Mouse (Mus musculus) ovary, postnatal 36 days (tissue): ENCODE data around the gene Dock6.
"Not testable (repeated sequence)": the region's sequence is repeated elsewhere in the genome, so short reads cannot be mapped to it uniquely, and the experiment has no call there.

Source experiments
- DNase-seq: peaks from one replicate; pipeline ENCODE4 v3.0.0; 2022; ENCODE audit warnings: low spot score, mixed read lengths

The Dock6 gene

DNA sequence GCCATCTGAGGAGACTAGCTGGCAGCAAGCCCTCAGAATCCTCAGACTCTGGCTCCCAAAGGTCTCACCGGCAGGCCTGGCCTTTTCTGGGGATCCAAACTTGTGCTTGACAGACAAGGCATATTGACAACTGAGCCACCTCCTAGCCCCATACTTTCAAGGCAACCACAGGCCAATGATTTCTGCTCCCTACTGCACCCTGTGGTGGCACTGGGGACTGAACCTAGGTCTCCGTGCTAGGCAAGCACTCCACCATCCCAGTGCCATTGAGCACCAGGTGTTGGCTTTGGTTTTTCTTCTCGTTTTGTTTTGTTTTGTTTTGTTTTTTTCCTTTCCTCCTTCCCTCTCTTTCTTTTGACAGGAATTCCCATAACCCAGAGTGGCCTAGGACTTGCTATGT is 43.9 kb downstream of the Dock6 start:
- DNase-seq = no peak

DNA sequence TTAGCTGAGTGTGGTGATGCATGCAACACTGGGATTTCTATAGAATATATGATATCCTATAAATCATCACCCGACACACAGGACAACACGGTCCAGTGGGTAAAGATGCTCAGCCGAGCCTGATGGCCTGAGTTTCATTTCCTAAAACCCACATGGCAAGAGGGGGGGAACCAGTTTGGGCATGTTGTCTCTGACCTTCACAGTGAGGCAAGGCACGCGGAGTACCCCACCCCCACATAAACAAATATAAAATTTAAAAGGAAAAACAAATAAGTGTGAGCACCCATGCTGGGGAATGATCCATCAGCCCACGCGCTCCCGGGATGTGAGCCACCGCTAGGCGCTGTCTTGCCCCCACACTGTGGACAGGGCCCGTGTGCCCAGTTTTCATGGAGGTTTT is 45.5 kb downstream of the Dock6 start:
- no peak for DNase-seq

DNA sequence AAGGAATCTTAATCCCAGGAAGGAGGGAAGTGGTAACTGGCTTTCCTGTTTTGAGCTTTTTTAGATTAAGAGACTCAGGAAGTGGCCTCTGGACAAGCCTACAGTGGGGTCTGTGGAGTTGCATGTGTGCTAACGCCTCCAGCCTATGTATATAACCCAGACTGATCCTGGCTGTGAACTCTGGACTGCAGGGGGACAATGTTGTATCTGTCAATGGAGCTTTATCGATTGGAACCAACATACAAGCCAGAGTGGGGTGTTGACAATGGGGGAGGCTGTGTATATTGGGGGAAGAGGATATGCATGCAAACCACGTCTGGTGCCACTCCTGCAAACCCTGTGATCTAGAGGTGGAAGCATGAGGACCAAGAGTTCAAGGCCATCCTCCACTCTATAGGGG is 46.1 kb downstream of the Dock6 start:
- DNase-seq = no peak

DNA sequence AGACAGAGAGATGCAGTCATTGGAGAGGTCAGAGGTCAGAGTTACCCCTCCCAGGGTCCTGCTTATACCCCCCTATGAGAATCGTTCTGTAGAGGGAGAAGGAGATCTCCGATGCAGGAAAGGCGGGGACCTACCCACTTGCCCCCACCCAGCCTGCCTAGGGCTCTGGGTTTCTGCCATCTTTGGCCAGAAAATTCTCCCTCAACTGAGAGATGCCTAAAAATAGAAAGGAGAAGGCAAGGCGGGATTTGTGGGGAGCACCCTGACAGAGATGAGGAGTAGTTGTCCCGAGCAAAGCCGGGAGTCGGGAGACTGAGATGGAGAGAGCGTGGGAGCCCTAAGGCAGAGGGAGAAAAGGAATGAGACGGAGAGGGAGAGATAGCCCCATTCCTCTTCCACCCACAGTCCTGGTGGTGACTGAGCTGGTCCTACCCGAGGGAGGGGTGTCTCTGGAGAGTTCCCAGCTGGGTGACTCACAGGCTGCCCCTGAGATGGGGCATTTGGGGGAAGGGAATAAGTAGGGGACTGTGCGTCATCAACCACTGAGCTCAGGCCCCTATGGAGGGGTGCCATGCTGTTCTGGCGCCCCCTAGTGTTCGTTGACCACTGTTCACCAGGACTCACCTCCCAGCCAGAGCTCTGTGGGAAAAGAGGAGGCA is 48.3 kb downstream of the Dock6 start:
- peak; percentile 83 for DNase-seq

DNA sequence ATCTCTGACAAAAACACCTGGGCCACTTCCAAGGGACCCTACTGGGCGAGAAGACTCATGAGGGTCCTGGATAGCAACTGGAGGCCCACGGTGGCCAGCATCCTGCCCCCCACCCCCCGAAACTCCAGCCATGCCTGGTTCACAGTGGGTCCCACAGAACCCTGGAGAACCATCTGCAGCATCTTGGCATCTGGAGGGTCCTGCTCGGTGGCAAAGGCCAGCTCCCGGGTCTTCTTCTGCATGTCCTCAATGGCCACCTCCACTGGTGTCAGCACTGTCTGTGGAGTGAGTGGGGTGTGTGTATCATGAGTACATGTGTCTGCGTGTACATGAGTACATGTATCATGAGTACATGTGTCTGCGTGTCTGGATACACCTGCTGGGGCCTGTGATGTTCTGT is 50.8 kb downstream of the Dock6 start:
- no peak for DNase-seq

DNA sequence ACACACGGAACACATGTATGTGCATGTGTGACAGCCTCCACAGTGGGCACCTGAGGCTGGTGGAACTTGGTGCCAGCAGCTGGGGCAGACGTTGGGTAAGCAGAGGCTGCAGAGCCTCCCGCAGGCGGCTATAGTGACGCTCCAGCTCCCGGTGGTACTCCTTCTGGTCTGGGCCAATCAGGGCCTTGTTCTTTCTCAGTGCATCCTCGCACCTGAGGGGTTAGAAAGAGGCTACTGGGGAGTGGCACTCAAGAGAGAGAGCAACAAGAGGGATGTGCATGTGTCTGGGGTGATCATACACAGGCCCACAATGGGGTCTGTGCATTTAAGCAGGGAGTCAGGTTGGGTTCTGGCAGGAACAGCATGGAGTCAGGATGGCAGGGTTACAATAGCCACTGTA is 51.3 kb downstream of the Dock6 start:
- no peak for DNase-seq

DNA sequence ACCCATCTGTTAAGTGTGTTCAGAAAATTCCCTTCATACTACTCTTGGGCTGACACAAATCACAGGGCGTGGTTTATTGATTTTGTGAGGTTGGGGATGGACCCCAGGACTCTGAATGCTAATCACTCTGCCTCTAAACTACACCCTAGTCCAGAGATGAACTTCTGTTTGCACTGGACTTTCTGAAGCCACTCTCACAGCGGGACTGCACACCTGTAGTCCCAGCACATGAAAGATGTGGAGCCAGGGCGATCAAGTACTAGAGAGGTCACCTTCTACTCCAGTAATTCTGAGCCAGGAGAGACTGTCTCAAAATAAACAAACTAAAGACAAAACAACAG is 53.5 kb downstream of the Dock6 start:
- DNase-seq = no peak

DNA sequence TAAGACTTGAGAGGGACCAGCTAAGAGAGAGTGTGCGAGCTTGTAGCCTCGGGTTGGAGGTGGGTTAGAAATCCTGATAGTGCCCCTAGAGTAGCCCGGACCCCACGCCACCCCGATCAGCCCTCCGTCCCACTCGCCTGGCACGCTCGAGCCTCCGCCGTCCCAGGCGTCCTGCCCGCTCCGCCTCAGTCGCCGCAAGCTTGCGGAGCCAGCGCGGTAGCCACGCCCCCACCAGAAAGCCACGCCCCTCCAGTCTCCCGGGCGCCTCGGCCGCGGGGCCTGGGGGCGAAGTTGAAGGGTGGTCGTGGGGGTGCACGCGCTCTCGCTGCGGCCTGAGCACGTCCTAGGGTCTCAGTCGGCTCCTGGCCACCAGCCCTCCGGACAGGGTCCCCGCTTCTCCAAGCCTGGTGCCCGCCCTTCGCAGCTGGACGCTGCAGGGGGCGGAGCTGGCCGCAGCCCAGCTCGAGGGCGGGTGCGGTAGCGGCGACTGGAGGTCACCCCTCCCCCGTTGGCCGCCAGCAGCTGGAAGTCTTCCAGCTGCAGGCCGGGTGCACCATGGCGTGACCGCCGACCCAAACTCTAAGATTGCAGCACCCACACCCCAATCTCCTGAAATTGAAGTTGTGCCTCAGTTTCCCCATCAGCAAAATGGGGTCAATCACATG is 54.0 kb downstream of the Dock6 start, which contains the start of gene Kank2:
Gene Kank2, minus strand, starts transcription at position 400 of the 665 bp plus-strand sequence.
- peak; percentile 92 for DNase-seq

DNA sequence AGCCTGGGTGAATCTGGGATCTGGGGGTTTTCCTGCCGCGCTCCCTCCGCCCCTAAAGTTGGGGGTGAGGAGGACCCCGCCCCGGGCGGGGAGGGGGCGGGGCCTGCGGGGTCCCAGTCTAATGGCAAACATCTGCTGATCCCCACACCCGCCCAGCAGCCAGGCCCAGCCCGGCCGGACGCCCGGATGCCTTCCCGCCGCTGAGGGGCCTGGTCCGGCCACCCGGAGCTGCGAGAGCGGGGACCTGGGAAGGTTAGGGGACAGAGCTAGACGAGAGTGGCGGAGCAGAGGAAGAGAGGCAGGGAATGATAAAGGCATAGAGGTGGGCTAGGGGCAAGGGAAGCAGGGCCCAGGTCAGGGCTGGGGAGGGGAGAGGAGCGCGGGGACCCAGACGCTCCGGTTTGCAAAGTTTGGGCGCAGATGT is 54.5 kb downstream of the Dock6 start:
- peak; percentile 77 for DNase-seq

DNA sequence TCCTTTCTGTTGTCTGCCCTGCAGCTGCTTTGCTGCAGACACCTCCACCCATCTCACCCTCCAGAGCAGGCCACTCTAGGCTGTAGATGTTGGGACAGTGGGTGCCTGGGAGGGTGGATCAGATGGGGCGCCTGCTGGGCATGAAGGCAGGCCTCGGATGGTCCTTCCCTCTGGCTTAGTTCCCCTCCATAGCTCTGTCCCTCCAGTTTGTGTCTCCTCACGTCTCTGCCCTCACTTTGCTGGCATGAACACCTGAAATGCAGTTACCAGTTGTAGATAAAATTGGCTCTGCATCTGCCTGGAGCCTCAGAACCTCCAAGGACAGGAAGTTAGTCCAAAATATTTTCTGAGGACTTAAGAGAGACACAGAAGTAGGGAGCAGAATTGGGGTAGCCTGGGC is 55.5 kb downstream of the Dock6 start:
- DNase-seq = peak; percentile 3

DNA sequence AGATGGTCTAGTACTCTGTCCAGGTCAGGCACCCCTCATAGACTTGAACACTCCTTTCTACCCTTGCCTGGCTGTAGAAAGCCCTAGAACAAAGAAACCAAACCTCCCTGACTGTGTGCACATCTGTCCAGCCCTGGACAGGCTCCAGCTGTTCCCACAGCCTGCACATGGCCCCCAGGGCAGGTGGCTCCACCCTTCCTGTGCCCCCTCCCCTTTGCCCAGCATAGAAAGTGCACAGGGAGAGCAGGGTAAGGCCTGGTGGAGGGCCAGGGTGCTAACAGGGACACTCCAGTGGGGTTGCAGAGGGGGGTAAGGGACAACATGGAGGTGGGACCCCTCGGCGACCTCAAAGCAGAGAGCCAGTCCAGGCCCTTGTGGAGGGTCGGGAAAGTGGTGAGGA is 56.2 kb downstream of the Dock6 start:
- DNase-seq = peak; percentile 12

DNA sequence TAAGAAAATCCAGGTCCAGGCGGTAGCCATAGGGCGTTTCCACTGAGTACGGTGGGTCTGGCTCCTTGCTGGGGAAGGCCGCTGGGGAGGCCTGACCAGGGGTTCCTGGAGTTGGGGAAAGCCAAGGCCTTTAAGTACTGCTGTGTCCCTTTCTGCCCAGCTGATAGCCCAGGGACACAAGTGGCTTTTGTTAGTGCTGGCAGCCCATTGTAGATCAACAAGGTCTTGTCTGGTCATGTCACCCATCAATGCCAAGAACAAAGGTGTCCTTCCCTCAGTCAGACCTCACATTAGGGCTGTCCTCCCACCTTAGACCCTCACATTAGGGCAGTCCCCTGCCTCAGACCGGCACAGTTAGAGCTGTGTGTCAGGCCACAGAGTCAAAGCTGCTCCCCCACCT is 56.9 kb downstream of the Dock6 start:
- no peak for DNase-seq

DNA sequence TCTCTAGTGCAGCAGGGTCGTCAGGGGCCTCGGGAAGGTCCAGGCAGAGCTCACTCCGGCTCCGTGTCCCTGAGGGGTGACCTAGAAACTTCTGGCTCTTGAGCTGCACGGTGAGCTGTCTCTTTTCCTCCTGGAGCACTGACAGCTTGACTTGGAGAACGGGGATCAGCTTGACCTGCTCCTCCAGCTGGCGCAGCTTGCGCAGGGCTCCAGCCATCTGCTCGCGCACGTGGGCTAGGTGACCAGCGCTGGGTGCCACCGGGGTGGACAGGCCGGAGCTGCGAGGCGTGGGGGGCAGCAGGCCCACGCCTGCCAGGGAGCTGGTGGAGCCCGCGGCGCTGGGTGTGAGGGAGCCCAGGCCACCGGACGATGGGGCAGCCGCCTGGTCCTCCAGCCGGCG is 57.5 kb downstream of the Dock6 start:
- peak; percentile 9 for DNase-seq

DNA sequence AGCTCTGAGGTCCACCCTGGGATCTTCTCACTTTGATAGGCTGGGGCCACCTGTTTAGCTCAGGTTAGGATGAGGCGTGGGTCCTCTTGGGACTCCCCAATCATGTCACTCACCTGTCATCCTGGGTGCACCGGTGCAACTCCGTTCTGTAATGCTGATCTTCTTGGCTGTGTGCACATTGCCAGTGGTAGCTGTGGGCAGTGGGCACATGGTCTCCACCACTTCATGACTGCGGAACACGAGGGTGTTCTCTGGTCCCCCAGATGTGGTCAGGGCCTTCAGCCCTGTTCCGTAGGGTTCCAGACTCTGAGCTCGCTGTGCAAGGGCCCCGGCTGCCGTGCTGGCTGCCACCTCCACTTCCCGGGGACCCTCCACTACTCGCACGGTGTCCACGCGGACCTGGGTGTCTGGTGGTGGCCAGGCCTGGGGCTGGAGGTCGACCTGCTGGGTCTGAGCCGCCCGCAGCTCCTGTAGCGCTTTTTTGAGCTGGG is 58.0 kb downstream of the Dock6 start:
- DNase-seq = no peak

DNA sequence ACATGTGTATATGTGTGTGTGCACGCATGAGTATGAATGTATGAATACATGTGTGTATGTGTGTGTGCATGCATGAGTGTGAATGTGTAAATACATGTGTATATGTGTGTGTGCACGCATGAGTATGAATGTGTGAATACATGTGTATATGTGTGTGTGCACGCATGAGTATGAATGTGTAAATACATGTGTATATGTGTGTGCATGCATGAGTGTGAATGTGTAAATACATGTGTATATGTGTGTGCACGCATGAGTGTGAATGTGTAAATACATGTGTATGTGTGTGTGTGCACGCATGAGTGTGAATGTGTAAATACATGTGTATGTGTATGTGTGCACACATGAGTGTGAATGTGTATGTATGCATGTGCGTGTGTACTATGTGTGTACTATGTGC is 58.9 kb downstream of the Dock6 start:
- DNase-seq = not testable (repeated sequence)

DNA sequence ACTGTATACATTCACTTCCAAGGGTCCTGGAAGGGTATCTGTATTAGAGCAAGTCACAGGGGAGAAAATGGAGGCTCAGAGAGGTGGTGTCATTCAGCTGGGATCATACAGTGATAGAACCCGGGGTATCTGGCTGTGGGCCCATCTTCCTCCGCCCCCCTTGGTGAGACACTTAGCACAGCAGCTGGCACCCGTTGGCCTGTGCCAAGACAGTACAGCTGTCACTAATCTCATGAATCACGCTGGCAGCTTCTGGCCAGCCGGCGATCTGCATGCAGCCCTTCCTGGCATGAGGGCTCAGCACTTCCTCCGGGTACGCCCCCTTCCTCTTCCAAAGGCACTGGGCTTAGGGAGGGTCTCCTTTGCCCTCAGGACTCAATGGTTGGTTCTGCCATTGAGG is 59.8 kb downstream of the Dock6 start:
- peak; percentile 38 for DNase-seq

DNA sequence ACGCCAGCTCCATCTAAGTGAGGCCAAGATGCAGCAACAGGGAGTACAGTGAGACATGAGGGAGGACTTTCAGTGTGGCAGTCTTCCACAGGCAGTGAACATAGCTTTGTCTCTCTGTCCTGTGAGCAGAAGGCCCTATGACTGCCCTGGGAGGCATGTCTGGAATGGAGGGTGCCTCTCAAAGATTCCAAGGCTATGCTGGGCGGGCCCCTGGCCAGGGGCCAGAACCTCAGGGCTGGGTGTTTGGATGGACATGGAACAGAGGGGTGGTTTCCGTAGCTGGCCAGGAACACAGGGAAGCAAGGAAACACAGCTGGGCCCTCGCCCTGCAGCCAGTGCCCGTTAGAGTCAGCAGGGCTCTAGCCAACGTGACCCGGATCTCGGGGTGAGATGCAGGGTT is 60.6 kb downstream of the Dock6 start:
- peak; percentile 75 for DNase-seq

DNA sequence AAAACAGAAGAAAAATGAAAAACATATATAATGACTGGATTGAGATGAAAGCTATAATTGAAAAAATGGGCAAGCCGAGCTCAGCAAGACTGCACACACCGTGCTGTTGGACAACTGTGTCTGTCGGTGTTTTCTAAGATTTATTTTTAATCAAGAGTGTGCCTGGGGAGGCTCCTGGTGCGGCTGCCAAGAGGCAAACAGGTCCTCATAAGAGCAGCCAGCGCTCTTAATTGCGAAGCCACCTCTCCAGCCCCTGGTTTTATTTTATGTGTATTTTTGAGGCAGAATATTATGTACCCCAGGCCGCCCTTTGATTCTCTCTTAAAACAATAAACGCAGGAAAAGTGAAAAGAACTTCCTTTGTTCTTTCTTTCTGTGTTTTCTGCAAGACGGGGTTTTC is 64.2 kb downstream of the Dock6 start:
- DNase-seq = no peak

DNA sequence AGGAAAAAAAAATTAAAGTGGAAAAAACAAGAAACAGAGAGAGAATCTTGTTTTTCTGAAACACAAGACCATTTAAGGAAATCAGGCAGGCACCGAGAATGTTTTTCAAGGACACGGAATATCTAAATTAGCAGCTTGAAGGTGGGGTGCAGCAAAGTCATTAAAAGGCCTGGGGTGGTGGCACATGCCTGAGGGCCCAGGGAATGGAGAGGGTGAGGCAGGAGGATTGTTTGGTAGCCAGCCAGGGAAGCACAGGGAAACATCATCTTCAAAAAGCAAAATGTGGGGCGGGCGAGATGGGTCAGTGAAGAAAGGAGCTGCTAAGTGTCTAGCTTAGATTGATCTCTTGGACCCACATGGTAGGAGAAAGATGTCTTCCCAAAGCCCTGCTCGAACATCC is 64.8 kb downstream of the Dock6 start:
- peak; percentile 42 for DNase-seq

DNA sequence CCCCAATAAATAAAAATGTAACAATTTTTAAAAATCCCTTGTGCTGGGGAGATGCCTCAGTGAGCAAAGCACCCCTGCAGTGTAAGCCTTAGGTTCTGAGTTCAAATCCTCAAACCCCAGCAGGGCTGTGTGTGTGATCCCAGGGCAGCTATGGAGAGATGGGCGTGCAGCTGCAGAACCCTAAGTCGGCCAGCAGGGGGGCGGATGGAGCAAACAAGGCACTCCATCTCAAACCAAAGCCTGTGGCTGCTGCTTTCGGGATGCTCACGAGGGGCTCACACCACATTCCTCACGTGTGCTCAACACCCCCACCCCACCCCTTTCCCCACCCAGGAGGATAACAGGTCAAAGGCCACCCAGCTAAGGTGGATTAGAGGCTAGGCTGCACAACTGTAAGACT is 65.5 kb downstream of the Dock6 start:
- peak; percentile 74 for DNase-seq

DNA sequence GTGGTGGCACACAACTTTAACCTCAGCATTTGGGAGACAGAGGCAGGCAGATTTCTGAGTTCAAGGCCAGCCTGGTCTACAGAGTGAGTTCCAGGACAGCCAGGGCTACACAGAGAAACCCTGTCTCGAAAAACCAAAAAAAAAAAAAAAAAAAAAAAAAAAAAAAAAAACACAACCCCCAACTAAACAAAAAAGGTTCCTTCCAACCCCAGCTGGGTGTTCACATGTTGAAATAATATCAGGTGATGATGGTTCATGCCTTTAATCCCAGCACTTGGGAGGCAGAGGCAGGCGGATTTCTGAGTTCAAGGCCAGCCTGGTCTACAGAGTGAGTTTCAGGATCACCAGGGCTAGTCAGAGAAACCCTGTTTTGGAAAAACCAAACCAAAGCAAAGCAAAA is 66.1 kb downstream of the Dock6 start:
- DNase-seq = not testable (repeated sequence)

DNA sequence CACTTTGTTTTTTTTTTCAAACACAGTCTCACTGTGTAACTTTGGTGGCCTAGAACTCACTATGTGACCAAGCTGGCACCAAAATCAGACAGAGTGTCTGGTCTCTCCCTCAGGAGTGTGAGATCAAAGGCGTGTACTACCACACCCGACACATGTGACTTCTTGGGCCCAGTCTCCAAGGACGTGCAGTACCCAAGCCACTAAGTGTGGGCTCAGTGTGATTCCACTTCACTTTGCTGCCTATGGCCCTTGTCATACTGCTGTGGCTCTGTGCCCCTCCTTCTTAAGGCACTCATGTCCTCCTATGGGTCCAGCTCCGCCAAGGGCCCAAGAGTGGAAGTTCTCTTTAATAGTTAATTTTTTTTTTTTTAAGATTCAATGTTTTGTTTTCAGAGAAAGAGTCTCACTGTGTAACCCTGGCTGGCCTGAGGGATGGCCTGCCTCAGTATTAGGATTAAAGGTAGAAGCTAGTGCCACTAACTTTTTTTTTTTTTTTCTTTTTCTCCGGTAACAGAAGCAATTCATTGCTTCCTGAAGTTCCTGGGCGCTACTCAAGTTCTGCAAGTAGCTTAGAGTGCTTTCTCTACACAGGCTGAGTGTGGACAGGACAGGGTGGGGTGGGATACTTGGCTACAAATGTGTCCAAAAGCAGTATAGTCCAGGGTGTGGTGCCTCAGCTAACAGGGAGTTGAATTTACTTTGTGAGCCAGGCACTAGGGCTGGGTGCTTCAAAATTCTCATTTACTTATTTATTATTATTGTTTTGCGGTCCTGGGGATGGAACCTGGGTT is 67.7 kb downstream of the Dock6 start:
- no peak for DNase-seq
